Mouse (Mus musculus) kidney, embryonic 16.5 days (tissue): ENCODE measurements around the gene Npm3. TPM values are rescaled to one million over a fixed set of nuclear protein-coding genes. Genes with fewer than 3 reads are reported as not detected.

Experiments used
- ATAC-seq: fragments of 200-750 bp; cut with Nextera tagmentation; 2 replicates; pipeline ENCODE4 v1.8.0; 2017; ENCODE audit warnings: moderate TSS enrichment; ENCODE audit not compliant: low FRiP score, low TSS enrichment
- H3K27ac ChIP-seq: fragments of 300-500 bp; sonication (generic); 2 replicates; pipeline ENCODE4 v1.5.1; 2014; ENCODE audit warnings: low read length
- H3K27me3 ChIP-seq: fragments of 300-500 bp; sonication (generic); 2 replicates; pipeline ENCODE4 v1.6.1; 2014; ENCODE audit warnings: low read length, control low read depth, mixed read lengths; ENCODE audit not compliant: insufficient read depth
- H3K36me3 ChIP-seq: fragments of 300-500 bp; sonication (generic); 2 replicates; pipeline ENCODE4 v1.6.1; 2014; ENCODE audit warnings: low read length, control low read depth, mixed read lengths; ENCODE audit not compliant: insufficient read depth
- H3K4me1 ChIP-seq: fragments of 300-500 bp; sonication (generic); 2 replicates; pipeline ENCODE4 v1.6.1; 2014; ENCODE audit warnings: low read length, control low read depth, mixed read lengths; ENCODE audit not compliant: insufficient read depth
- H3K4me2 ChIP-seq: fragments of 300-500 bp; sonication (generic); replicated peaks from 2 replicates; pipeline ENCODE4 v1.6.1; 2014; ENCODE audit warnings: low read depth, low read length
- H3K4me3 ChIP-seq: fragments of 300-500 bp; sonication (generic); 2 replicates; pipeline ENCODE4 v1.5.1; 2014; ENCODE audit warnings: mild to moderate bottlenecking, low read length
- H3K9ac ChIP-seq: fragments of 300-500 bp; sonication (generic); replicated peaks from 2 replicates; pipeline ENCODE4 v1.6.1; 2014; ENCODE audit warnings: low read length
- H3K9me3 ChIP-seq: fragments of 300-500 bp; sonication (generic); 2 replicates; pipeline ENCODE4 v1.6.1; 2016; ENCODE audit warnings: low read length, control low read depth
- WGBS: fragments of 180-500 bp; shearing (Covaris S2); extraction: QIAGEN DNeasy Blood & Tissue Kit; methylation state at CpG from one replicate; pipeline ENCODE4 v1.1.7; 2014; 5-methylcytosine and 5-hydroxymethylcytosine counted together
- polyA plus RNA-seq: library from polyadenylated mRNA; unstranded; fragments of >200 nt; fragmentation: Nextera tagmentation; extraction: Ambion mirVana; gene quantifications from 2 replicates; pipeline ENCODE4 v1.2.1, GENCODE M21; 2015

Gene Npm3
- 16.3 and 18.1 TPM in 2 replicates for polyA plus RNA-seq

DNA sequence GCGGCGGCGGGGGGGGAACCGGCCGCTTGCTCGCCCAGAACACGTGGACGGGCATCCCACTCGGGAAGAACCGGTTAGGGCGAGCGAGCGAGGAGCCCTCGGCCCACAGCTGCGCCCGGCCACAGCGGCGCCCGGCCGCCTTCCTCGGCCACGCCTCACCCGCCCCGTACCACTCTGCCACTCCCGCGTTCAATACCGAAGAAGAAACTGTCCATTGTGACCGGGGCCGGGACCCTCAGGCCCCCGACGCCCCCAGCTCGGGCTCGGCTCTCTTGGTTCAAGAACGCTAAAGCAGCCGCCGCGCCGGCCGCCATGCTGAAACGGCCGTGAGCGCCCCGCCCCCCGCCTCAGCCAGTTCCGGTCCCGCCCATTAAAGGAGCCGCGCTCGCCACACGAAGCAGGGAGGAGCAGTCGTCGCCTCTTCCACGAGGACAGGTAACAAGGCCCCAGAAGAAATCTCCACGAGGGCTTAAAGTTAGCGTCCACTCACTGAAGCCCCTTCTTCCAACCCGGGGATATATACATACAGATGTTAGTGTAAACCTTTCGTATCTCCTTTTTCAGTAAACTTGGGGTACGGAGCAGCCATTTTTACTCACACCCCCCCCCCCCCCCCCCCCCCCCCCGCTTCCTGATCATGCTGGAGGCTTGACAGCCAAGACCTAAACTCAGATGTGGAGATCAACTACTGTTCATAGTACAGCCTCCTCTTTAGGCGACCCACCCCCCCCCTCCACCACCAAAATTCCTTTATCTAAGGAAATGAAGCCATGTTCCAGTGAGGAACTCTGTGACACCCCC, at the start of gene Npm3:
Gene Npm3 (minus strand): TSS at position 349 of the 801 bp plus-strand sequence.
- ATAC-seq = peak; percentile 73
- peak within 1 kb of the TSS; percentile 90 for H3K9ac ChIP-seq
- under 1% methylated on average over 54 of the region's 60 CpGs for WGBS
- H3K27me3 ChIP-seq = peaks cover 19% of the 10 kb centered on the region
- 0 out of 2 replicates have a peak within 1 kb of the TSS, but pooled peaks have one; percentile 53 for H3K27ac ChIP-seq
- H3K36me3 ChIP-seq = peaks cover 21% of the 10 kb centered on the region
- H3K4me3 ChIP-seq = peak within 1 kb of the TSS; percentile 89
- peaks cover 39% of the 10 kb centered on the region for H3K4me1 ChIP-seq
- H3K4me2 ChIP-seq = peak within 1 kb of the TSS; percentile 84
- no peaks in the 10 kb centered on the region for H3K9me3 ChIP-seq

- 61% methylated on average over 15 of the region's 15 CpGs for WGBS
- no peaks in the 10 kb centered on the region for H3K36me3 ChIP-seq
- H3K4me3 ChIP-seq = no peak overlapping the region
- no peak overlapping the region for H3K27ac ChIP-seq
- ATAC-seq = 0 out of 2 replicates have a peak, but pooled peaks have one; percentile 12
- H3K4me2 ChIP-seq = no peak overlapping the region
- peaks cover 16% of the 10 kb centered on the region for H3K4me1 ChIP-seq
- no peaks in the 10 kb centered on the region for H3K27me3 ChIP-seq
- no peak overlapping the region for H3K9ac ChIP-seq
- no peaks in the 10 kb centered on the region for H3K9me3 ChIP-seq
These were observed 47.5 kb upstream of the Npm3 start for GRCm38 (mm10) chr19:45796879-45797278.

GRCm38 (mm10) chr19:45796061-45796556, 46.7 kb upstream of the Npm3 start:
- no peaks in the 10 kb centered on the region for H3K27me3 ChIP-seq
- 15% methylated on average over 15 of the region's 15 CpGs for WGBS
- H3K4me2 ChIP-seq = peak overlapping the region; percentile 57
- no peaks in the 10 kb centered on the region for H3K9me3 ChIP-seq
- H3K9ac ChIP-seq = peak overlapping the region; percentile 50
- ATAC-seq = peak; percentile 82
- no peak overlapping the region for H3K27ac ChIP-seq
- no peaks in the 10 kb centered on the region for H3K36me3 ChIP-seq
- peak overlapping the region; percentile 23 for H3K4me3 ChIP-seq
- H3K4me1 ChIP-seq = peaks cover 16% of the 10 kb centered on the region

DNA sequence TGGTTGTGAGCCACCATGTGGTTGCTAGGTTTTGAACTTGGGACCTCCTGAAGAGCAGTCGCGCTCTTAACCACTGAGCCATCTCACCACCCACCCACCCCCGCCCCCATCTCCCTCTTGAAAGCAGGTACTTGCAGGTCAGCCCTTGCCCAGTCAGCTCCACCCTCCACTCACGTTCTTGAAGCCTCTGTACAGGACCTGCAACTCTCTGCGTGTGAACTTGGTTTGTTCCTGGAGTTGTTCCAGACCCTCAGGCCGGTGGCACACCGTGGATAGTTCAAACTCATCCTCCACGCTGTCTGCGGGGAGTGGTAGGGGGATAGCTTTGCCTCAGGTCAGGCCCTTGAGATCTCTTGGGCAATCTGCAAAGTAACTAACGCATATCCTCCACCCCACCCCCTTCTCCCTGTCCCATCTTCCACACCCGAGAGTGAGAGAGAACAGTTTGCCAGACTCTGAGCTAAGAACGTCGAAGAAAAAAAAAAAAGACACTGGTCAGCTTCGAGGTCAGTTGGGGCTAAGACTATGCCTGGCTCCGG, 46.1 kb upstream of the Npm3 start:
- Histone ChIP-seq H3K9ac (no peak overlapping the region), H3K27ac (no peak overlapping the region), H3K36me3 (no peaks in the 10 kb centered on the region), H3K9me3 (no peaks in the 10 kb centered on the region), H3K4me3 (peak overlapping the region; percentile 23; the same call in 1 of the 2 replicates), H3K27me3 (no peaks in the 10 kb centered on the region), H3K4me2 (peak overlapping the region; percentile 57), H3K4me1 (peaks cover 16% of the 10 kb centered on the region)
- 32% methylated on average over 15 of the region's 15 CpGs for WGBS
- ATAC-seq = no peak

GRCm38 (mm10) chr19:45794718-45795117, 45.3 kb upstream of the Npm3 start:
- H3K4me2 ChIP-seq = no peak overlapping the region
- no peak for ATAC-seq
- H3K27ac ChIP-seq = no peak overlapping the region
- no peaks in the 10 kb centered on the region for H3K27me3 ChIP-seq
- WGBS = 59% methylated on average over 6 of the region's 6 CpGs
- H3K9me3 ChIP-seq = no peaks in the 10 kb centered on the region
- H3K36me3 ChIP-seq = no peaks in the 10 kb centered on the region
- no peak overlapping the region for H3K9ac ChIP-seq
- H3K4me1 ChIP-seq = peaks cover 16% of the 10 kb centered on the region
- no peak overlapping the region for H3K4me3 ChIP-seq

- Histone ChIP-seq H3K27me3 (no peaks in the 10 kb centered on the region), H3K9ac (no peak overlapping the region), H3K4me1 (peaks cover 22% of the 10 kb centered on the region), H3K9me3 (no peaks in the 10 kb centered on the region), H3K36me3 (no peaks in the 10 kb centered on the region), H3K4me3 (no peak overlapping the region), H3K4me2 (no peak overlapping the region), H3K27ac (no peak overlapping the region)
- ATAC-seq = no peak
- 87% methylated on average over 6 of the region's 6 CpGs for WGBS
These were observed 43.0 kb upstream of the Npm3 start for GRCm38 (mm10) chr19:45792404-45792803.

GRCm38 (mm10) chr19:45789888-45790874, 40.8 kb upstream of the Npm3 start:
- Histone ChIP-seq H3K4me3 (no peak overlapping the region), H3K4me2 (no peak overlapping the region), H3K4me1 (peaks cover 6% of the 10 kb centered on the region; the same call in 1 of the 2 replicates), H3K36me3 (no peaks in the 10 kb centered on the region), H3K27me3 (no peaks in the 10 kb centered on the region), H3K9ac (no peak overlapping the region), H3K27ac (peak overlapping the region; percentile 31; the same call in 1 of the 2 replicates), H3K9me3 (no peaks in the 10 kb centered on the region)
- 69% methylated on average over 13 of the region's 13 CpGs for WGBS
- ATAC-seq = no peak; the same call in 1 of the 2 replicates

- no peak overlapping the region for H3K4me3 ChIP-seq
- no peaks in the 10 kb centered on the region for H3K36me3 ChIP-seq
- no peak overlapping the region for H3K4me2 ChIP-seq
- ATAC-seq = peak; percentile 78
- H3K9me3 ChIP-seq = no peaks in the 10 kb centered on the region
- H3K9ac ChIP-seq = no peak overlapping the region
- 12% methylated on average over 7 of the region's 7 CpGs for WGBS
- peak overlapping the region; percentile 61; the same call in 1 of the 2 replicates for H3K27ac ChIP-seq
- H3K4me1 ChIP-seq = peaks cover 6% of the 10 kb centered on the region; the same call in 1 of the 2 replicates
- no peaks in the 10 kb centered on the region for H3K27me3 ChIP-seq
These were observed 40.0 kb upstream of the Npm3 start for GRCm38 (mm10) chr19:45789365-45789764.

DNA sequence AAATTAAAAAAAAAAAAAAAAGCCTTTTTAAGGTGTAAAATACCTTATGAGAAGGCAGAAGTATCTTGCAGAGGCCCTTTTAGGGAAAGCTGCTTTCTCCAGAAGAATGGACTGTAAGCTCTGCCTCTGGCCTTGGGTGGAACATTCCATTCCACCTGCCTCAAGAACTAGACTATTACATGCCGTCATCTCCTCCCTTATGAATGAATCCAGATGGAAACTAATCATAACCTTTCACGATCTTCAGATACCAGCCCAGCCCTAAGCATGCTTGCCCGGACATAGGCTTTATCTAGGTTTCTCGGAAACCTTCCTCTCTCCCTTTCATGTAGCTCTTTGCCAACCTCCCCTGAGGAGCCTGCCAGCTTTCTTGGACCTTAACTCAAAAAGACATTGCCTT, 38.9 kb upstream of the Npm3 start:
- Histone ChIP-seq H3K4me1 (peaks cover 11% of the 10 kb centered on the region; the same call in 1 of the 2 replicates), H3K27me3 (no peaks in the 10 kb centered on the region), H3K9me3 (no peaks in the 10 kb centered on the region), H3K9ac (no peak overlapping the region), H3K36me3 (no peaks in the 10 kb centered on the region), H3K4me3 (no peak overlapping the region), H3K4me2 (no peak overlapping the region), H3K27ac (no peak overlapping the region)
- ATAC-seq = no peak
- WGBS = 77% methylated on average over 4 of the region's 4 CpGs
